Mouse (Mus musculus) CH12.LX (cell line): Measurements from ENCODE around the gene Il31. TPM values are rescaled to one million over a fixed set of nuclear protein-coding genes. Genes with fewer than 3 reads are reported as not detected.

Experiments used
- DNase-seq: peaks from one replicate; pipeline ENCODE4 v3.0.0-alpha.2; 2013; ENCODE audit errors: extremely low read depth
- H3K27ac ChIP-seq: 2 replicates; pipeline ENCODE4 v1.5.1; 2012; ENCODE audit warnings: low read depth, mild to moderate bottlenecking, control low read depth, moderate library complexity; ENCODE audit not compliant: insufficient read depth
- H3K27me3 ChIP-seq: replicated peaks from 2 replicates; pipeline ENCODE3; 2012; ENCODE audit warnings: inconsistent platforms
- H3K36me3 ChIP-seq, 2 experiments: replicated peaks in 1 of 2; 2 replicates each; pipeline versions ENCODE3 to v1.6.1; 2012; ENCODE audit warnings: inconsistent platforms in 1 of 2, low read length in 1 of 2, mild to moderate bottlenecking in 1 of 2, mixed read lengths in 1 of 2, moderate library complexity in 1 of 2; ENCODE audit not compliant: control insufficient read depth in 1 of 2, insufficient read depth in 1 of 2
- H3K4me1 ChIP-seq, 2 experiments: 2 replicates each; pipeline ENCODE4 v1.6.1; 2012; ENCODE audit warnings: inconsistent platforms in 1 of 2, moderate library complexity in 1 of 2; ENCODE audit not compliant: insufficient read depth in 2 of 2, control insufficient read depth in 1 of 2
- H3K4me2 ChIP-seq: 2 replicates; pipeline ENCODE4 v1.6.1; 2012; ENCODE audit warnings: low read depth, mild to moderate bottlenecking, control low read depth; ENCODE audit not compliant: poor library complexity, insufficient read depth, severe bottlenecking
- H3K4me3 ChIP-seq, 3 experiments: fragments of 150-350 bp in 1 of 3; sonication (generic) in 1 of 3; replicated peaks in 1 of 3; 2 replicates each; pipeline versions ENCODE3 to v1.5.1; 2011 to 2012; ENCODE audit warnings: low read depth in 2 of 3, low read length in 2 of 3, mild to moderate bottlenecking in 2 of 3, moderate library complexity in 2 of 3, control low read depth in 1 of 3, improper control_type of control experiment in 1 of 3, inconsistent platforms in 1 of 3, mixed read lengths in 1 of 3; ENCODE audit not compliant: poor library complexity in 1 of 3
- H3K79me2 ChIP-seq: replicated peaks from 2 replicates; pipeline ENCODE4 v1.6.1; 2012; ENCODE audit warnings: mild to moderate bottlenecking, moderate library complexity; ENCODE audit not compliant: control insufficient read depth, poor library complexity, insufficient read depth, severe bottlenecking; ENCODE audit errors: extremely low read depth
- H3K9ac ChIP-seq: 2 replicates; pipeline ENCODE4 v1.6.1; 2012; ENCODE audit warnings: low read depth, mild to moderate bottlenecking, control low read depth, moderate library complexity; ENCODE audit not compliant: insufficient read depth
- H3K9me3 ChIP-seq: replicated peaks from 2 replicates; pipeline ENCODE3; 2012; ENCODE audit warnings: low read length, inconsistent platforms, mixed read lengths
- BHLHE40 ChIP-seq: IDR thresholded peaks from 2 replicates; pipeline ENCODE4 v1.6.1; 2011; ENCODE audit warnings: mild to moderate bottlenecking, low read depth, low read length, improper control_type of control experiment
- CHD1 ChIP-seq: IDR thresholded peaks from 2 replicates; pipeline ENCODE4 v1.6.1; 2012; ENCODE audit warnings: low read depth, low read length, improper control_type of control experiment, inconsistent platforms
- CHD2 ChIP-seq: IDR thresholded peaks from 2 replicates; pipeline ENCODE4 v1.6.1; 2011; ENCODE audit warnings: low read length, improper control_type of control experiment
- CTCF ChIP-seq, 2 experiments: IDR thresholded peaks in 1 of 2; conservative IDR thresholded peaks in 1 of 2; 2 replicates each; pipeline ENCODE4 v1.5.1; 2011 to 2012; ENCODE audit warnings: low read depth in 2 of 2, low read length in 2 of 2, improper control_type of control experiment in 1 of 2, inconsistent platforms in 1 of 2, mild to moderate bottlenecking in 1 of 2, moderate library complexity in 1 of 2
- E2F4 ChIP-seq: IDR thresholded peaks from 2 replicates; pipeline ENCODE4 v1.6.1; 2011; ENCODE audit warnings: low read depth, low read length, improper control_type of control experiment; ENCODE audit not compliant: insufficient replicate concordance
- ELF1 ChIP-seq: IDR thresholded peaks from 2 replicates; pipeline ENCODE4 v1.6.1; 2014; ENCODE audit warnings: low read depth, mild to moderate bottlenecking, inconsistent platforms, low read length, improper control_type of control experiment
- EP300 ChIP-seq: IDR thresholded peaks from 2 replicates; pipeline ENCODE4 v1.6.1; 2011; ENCODE audit warnings: low read length, improper control_type of control experiment
- ETS1 ChIP-seq: conservative IDR thresholded peaks from 2 replicates; pipeline ENCODE4 v1.6.1; 2012; ENCODE audit warnings: low read depth, mild to moderate bottlenecking, inconsistent platforms, low read length, improper control_type of control experiment, moderate library complexity
- HCFC1 ChIP-seq: IDR thresholded peaks from 2 replicates; pipeline ENCODE4 v1.6.1; 2012; ENCODE audit warnings: low read depth, mild to moderate bottlenecking, inconsistent platforms, low read length, improper control_type of control experiment
- IRF4 ChIP-seq: IDR thresholded peaks from 2 replicates; pipeline ENCODE4 v1.6.1; 2014; ENCODE audit warnings: low read depth, mild to moderate bottlenecking, inconsistent platforms, low read length, improper control_type of control experiment
- JUND ChIP-seq: conservative IDR thresholded peaks from 2 replicates; pipeline ENCODE4 v1.6.1; 2011; ENCODE audit warnings: low read depth, low read length, improper control_type of control experiment
- KAT2A ChIP-seq: IDR thresholded peaks from 2 replicates; pipeline ENCODE4 v1.6.1; 2012; ENCODE audit warnings: low read length, improper control_type of control experiment, inconsistent platforms; ENCODE audit not compliant: insufficient replicate concordance
- MAFK ChIP-seq: IDR thresholded peaks from 2 replicates; pipeline ENCODE4 v1.6.1; 2011; ENCODE audit warnings: low read length, improper control_type of control experiment; ENCODE audit not compliant: insufficient replicate concordance
- MAX ChIP-seq: IDR thresholded peaks from 2 replicates; pipeline ENCODE4 v1.6.1; 2011; ENCODE audit warnings: low read length, improper control_type of control experiment
- MAZ ChIP-seq: IDR thresholded peaks from 2 replicates; pipeline ENCODE4 v1.6.1; 2012; ENCODE audit warnings: low read depth, mild to moderate bottlenecking, inconsistent platforms, low read length, improper control_type of control experiment, moderate library complexity
- MEF2A ChIP-seq: IDR thresholded peaks from 2 replicates; pipeline ENCODE4 v1.6.1; 2014; ENCODE audit warnings: low read depth, mild to moderate bottlenecking, inconsistent platforms, low read length, improper control_type of control experiment, borderline replicate concordance
- MYC ChIP-seq: IDR thresholded peaks from 2 replicates; pipeline ENCODE4 v1.6.1; 2011; ENCODE audit warnings: low read depth, mild to moderate bottlenecking, improper control_type of control experiment, low read length
- NELFE ChIP-seq: IDR thresholded peaks from 2 replicates; pipeline ENCODE4 v1.6.1; 2011; ENCODE audit warnings: low read depth, low read length, improper control_type of control experiment
- POLR2A ChIP-seq: IDR thresholded peaks from 2 replicates; pipeline ENCODE4 v1.6.1; 2011; ENCODE audit warnings: low read depth, mild to moderate bottlenecking, improper control_type of control experiment, low read length
- POLR2AphosphoS2 ChIP-seq: IDR thresholded peaks from 2 replicates; pipeline ENCODE4 v1.6.1; 2011; ENCODE audit warnings: low read depth, low read length, improper control_type of control experiment
- RAD21 ChIP-seq: IDR thresholded peaks from 2 replicates; pipeline ENCODE4 v1.6.1; 2011; ENCODE audit warnings: low read depth, mild to moderate bottlenecking, low read length, improper control_type of control experiment, moderate library complexity
- RCOR1 ChIP-seq: conservative IDR thresholded peaks from 2 replicates; pipeline ENCODE4 v1.6.1; 2012; ENCODE audit warnings: low read depth, mild to moderate bottlenecking, inconsistent platforms, low read length, improper control_type of control experiment
- SIN3A ChIP-seq: IDR thresholded peaks from 2 replicates; pipeline ENCODE4 v1.6.1; 2012; ENCODE audit warnings: low read length, improper control_type of control experiment, inconsistent platforms
- TCF12 ChIP-seq: IDR thresholded peaks from 2 replicates; pipeline ENCODE4 v1.6.1; 2014; ENCODE audit warnings: low read depth, mild to moderate bottlenecking, inconsistent platforms, low read length, improper control_type of control experiment
- UBTF ChIP-seq: IDR thresholded peaks from 2 replicates; pipeline ENCODE4 v1.6.1; 2012; ENCODE audit warnings: low read depth, mild to moderate bottlenecking, inconsistent platforms, low read length, improper control_type of control experiment, moderate library complexity
- USF2 ChIP-seq: conservative IDR thresholded peaks from 2 replicates; pipeline ENCODE4 v1.6.1; 2011; ENCODE audit warnings: low read depth, low read length, improper control_type of control experiment
- ZMIZ1 ChIP-seq: IDR thresholded peaks from 2 replicates; pipeline ENCODE4 v1.6.1; 2012; ENCODE audit warnings: low read depth, mild to moderate bottlenecking, inconsistent platforms, low read length, improper control_type of control experiment
- ZNF384 ChIP-seq: IDR thresholded peaks from 2 replicates; pipeline ENCODE4 v1.6.1; 2012; ENCODE audit warnings: low read depth, low read length, improper control_type of control experiment, inconsistent platforms
- dilution Hi-C: fragments of 300-500 bp; cut with MboI; formaldehyde crosslinking; loops from 2 replicates; pipeline ENCODE4 v1.14.3; 2020; ENCODE audit warnings: low sequenced_read_pairs; ENCODE audit not compliant: extremely low pct_unique_long_range_greater_than_20kb, extremely low pct_ligation_motif_present
- in situ Hi-C: fragments of 300-500 bp; cut with MboI; formaldehyde crosslinking; loops from 3 replicates; pipeline ENCODE4 v1.14.3; 2019; ENCODE audit warnings: low sequenced_read_pairs, low pct_ligation_motif_present, low pct_unique_long_range_greater_than_20kb, mixed read lengths
- polyA plus RNA-seq: library from polyadenylated mRNA; unstranded; fragments of >175 nt; gene quantifications from 2 replicates; pipeline ENCODE4 v1.2.1, GENCODE M21; 2012; ENCODE audit warnings: low read depth; ENCODE audit not compliant: insufficient read length
- total RNA-seq, 2 experiments: library from RNA; depleted of rRNA; stranded (reverse); fragments of 300-350 nt in 1 of 2; fragments of >200 nt in 1 of 2; gene quantifications; 2 replicates each; pipeline ENCODE4 v1.2.3; 2012 to 2014

Gene Il31
- total and polyA plus RNA-seq, 3 experiments = not detected

DNA sequence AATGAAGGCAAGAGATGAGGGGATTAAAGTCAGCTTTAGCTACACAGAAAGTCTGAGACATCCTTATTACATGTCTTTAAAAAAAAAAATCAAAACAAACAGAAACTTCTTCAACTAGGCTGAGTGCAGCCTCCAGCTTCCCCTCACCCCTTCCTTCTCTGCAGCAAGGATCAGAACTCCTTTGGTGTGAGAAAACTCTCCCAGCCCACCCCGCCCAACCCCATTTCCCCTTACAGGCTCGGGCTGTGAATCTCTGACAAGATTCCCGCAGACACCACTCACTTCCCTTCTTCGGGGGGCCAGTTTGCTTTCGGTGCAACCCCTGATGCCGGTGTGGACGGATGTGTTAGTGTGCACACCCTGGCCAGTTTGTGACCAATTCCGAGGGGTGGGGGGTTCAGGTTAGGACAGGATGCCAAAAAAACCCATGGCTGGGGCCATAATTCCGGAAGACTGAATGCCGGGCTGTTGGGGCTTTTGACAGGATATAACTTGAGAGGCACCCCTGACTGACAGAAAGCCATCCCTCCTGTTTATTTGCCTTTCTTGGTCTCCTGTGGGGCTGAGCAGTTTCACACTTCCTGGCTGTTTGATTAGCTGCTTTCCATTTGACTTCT is 18.4 kb downstream of the Il31 start:
- peak; percentile 40 for DNase-seq
- no peaks in the 10 kb centered on the region for H3K36me3 ChIP-seq
- TF ChIP-seq E2F4 (no peak), MEF2A (peak; percentile 58), SIN3A (no peak), POLR2A (no peak), ETS1 (peak; percentile 56), MAZ (no peak), BHLHE40 (no peak; the same call in 1 of the 2 replicates), CTCF (conservative IDR thresholded peaks at IDR 0.05 in 1 of 2, IDR thresholded peaks at IDR 0.05 in 1 of 2; ENCODE audit: low read depth in 2 of 2, low read length in 2 of 2) (no peak), RAD21 (no peak), MAX (no peak), CHD2 (0 out of 2 replicates have a peak, but pooled peaks have one; percentile 45), CHD1 (0 out of 2 replicates have a peak, but pooled peaks have one; percentile 43), JUND (no peak), ELF1 (peak; percentile 62), MYC (no peak), HCFC1 (0 out of 2 replicates have a peak, but pooled peaks have one; percentile 27), TCF12 (no peak), UBTF (no peak), NELFE (no peak), EP300 (peak; percentile 20), IRF4 (peak; percentile 53; the same call in 1 of the 2 replicates), MAFK (no peak), ZNF384 (peak; percentile 37; the same call in 1 of the 2 replicates), KAT2A (0 out of 2 replicates have a peak, but pooled peaks have one; percentile 12), RCOR1 (peak; percentile 77; the same call in 1 of the 2 replicates), POLR2AphosphoS2 (no peak), USF2 (no peak), ZMIZ1 (no peak)
- TF ChIP-seq, all 38 proteins: peak for 11
- H3K9me3 ChIP-seq = no peaks in the 10 kb centered on the region
- H3K27me3 ChIP-seq = no peaks in the 10 kb centered on the region
- peak overlapping the region; percentile 24; the same call in 1 of the 2 replicates for H3K27ac ChIP-seq
- peaks cover 5 to 22% of the 10 kb centered on the region in 2 experiments for H3K4me1 ChIP-seq
- H3K4me3 ChIP-seq = peak overlapping the region; percentile 11 to 39 (median 31)
- H3K4me2 ChIP-seq = peak overlapping the region; percentile 80
- dilution Hi-C loops = no loop called here
- no peaks in the 10 kb centered on the region for H3K79me2 ChIP-seq
- in situ Hi-C loops = no loop called here
- peak overlapping the region; percentile 46 for H3K9ac ChIP-seq
